Mouse (Mus musculus) v-Abl transformed pro-B cells (cell line): ENCODE results near the gene Dact2.

ENCODE experiments used
- in situ Hi-C, 2 experiments: fragments of 400-800 bp; cut with MboI; formaldehyde crosslinking; loops; one replicate each; pipeline ENCODE4 v1.15.1; 2025; ENCODE audit not compliant: unreplicated experiment in 2 of 2

Dact2 gene

GRCm38 (mm10) chr17:14204061-14204460, at the start of gene Dact2:
TSS of gene Dact2 (minus strand) at chr17:14204304.
- in situ Hi-C loops = no loop called here

DNA sequence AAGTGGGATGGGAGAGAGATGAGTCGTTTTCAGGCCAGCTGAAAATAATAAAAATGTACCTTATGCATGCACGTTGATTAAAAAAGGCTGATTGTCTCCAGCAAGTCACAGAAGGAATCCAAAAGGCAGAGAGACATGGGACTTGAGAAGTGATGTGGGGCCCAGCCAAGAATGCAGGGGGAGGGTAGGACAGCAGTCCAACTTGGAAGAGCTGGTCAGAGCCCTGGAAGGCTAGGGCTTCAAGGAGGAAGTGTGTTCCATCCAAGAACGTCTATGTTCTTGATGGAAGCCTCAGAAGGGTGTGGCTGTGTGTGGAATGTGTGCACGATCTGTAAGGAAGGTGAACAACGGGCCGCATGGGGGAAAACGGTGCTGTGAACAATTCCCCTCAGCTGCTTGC, 48.4 kb upstream of the Dact2 start:
- in situ Hi-C loops = no loop called here

- in situ Hi-C loops = no loop called here
These were observed 46.3 kb upstream of the Dact2 start for GRCm38 (mm10) chr17:14250401-14250800.

DNA sequence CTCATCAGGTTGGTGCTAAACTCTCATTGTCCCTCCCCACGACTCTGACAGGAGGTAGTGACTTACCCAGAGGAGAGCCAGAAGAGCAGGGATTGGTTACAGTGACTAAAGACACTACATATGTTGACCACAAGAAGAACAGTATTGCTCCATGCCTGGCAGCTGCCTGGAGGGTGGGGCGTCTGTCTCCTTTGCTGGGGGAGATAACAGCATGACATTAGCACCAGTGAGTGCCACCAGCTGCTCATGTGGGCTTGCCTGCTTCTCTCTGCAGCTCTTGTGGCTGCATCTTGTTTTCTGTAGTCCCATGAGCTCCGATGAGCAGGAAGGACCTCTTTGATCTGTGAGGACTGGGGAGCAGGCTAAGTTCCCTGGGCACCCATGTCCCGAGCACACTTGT, 45.5 kb upstream of the Dact2 start:
- in situ Hi-C loops = no loop called here

DNA sequence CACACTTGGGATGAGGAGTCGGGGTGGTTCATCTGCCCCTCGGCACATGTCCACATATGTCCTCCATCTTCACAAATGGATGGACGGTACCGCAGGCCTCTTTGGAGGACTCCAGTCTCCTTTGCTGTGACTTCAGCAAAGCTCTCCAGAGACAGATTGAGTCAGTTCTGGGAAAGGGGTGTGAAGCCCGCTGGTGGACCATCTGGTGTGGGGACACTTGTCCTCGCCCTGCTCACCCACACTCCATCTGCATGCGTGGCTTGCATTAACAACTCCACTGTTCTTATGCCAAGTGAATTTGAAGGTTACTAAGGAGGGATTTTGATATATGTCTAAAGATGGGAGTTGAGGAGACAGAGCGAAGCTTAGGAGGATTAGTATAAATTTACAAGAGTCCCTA, 43.8 kb upstream of the Dact2 start:
- in situ Hi-C loops = no loop called here

- in situ Hi-C loops = no loop called here
These were observed 42.2 kb upstream of the Dact2 start for GRCm38 (mm10) chr17:14246266-14246665.

DNA sequence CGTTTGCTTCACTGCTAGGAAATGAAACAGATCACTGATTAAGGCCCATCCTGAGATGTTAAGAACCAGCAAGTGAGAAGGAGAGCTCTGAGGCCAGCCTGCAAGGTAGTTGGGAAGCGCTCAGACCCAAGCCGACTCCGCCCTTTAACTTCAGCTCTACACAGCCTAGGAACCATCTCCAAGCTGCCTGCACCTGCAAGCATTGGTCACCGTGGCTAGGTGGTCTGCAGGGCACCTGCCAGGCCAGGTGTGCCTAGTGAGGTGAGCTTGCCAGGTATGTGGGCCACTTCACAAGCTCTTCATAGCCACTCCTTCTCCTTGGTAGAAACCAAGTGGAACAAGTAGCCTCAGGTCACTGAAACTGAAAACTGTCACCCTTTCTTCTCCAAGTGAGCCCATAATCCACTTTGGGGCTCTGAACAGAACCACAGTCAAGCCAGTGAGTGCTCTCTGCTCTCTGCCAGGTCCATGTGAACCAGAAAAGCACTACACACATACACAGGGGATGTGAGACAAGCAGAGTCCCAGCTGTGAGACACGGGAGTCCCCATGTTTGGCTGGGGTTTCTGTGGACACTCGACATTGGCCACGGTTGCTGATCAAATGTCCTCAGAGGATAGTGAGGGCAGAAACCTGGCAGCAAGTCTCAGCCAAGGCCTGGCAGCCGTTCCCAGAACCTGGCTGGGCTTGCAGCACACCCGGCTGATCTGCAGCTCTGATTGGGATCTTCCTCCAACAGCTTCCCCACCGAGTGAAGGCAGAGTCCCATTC, 40.3 kb upstream of the Dact2 start:
- in situ Hi-C loops = no loop called here

GRCm38 (mm10) chr17:14242634-14243033, 38.5 kb upstream of the Dact2 start:
- in situ Hi-C loops = no loop called here

DNA sequence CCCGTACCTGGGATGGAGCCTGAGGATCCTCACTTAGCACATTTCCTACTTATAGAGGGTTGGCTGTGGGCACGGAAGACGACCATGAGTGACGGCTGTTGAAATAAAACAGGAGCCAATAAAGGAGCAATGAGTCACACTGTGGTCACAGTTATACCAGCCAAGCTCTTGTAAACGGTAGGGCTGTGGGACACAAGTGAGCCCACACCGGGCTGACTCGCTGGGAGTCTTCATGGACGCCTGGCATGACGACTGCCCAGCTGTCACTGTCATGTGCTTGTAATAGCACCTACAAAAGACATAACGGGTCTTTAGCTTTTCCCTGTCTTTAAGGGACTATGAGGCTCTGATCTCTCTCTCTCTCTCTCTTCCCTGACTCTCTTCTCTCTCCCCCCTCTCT, 35.9 kb upstream of the Dact2 start:
- in situ Hi-C loops = no loop called here

DNA sequence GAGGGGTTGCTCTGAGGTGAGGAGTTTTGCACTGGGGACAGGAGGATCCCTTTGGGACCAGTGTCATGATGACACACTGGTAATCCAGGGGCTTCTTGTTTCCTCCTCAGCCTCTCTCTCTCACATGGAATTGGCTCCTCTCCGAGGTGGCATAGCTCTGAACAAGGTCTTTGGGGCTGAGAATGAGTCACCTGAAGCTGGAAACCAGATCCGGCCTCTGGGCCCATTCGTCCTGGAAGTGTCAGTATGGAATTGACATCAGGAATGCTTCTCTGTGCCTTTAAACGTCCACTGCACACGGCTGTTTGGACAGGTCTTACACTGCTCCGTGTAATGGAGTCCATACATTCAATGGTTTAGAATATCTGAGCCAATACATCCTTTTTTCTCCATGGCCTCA, 33.0 kb upstream of the Dact2 start:
- in situ Hi-C loops = no loop called here

- in situ Hi-C loops = no loop called here
These were observed 30.8 kb upstream of the Dact2 start for GRCm38 (mm10) chr17:14234774-14235389.

GRCm38 (mm10) chr17:14233658-14234057, 29.6 kb upstream of the Dact2 start:
- in situ Hi-C loops = no loop called here

GRCm38 (mm10) chr17:14232629-14233028, 28.5 kb upstream of the Dact2 start:
- in situ Hi-C loops = no loop called here

DNA sequence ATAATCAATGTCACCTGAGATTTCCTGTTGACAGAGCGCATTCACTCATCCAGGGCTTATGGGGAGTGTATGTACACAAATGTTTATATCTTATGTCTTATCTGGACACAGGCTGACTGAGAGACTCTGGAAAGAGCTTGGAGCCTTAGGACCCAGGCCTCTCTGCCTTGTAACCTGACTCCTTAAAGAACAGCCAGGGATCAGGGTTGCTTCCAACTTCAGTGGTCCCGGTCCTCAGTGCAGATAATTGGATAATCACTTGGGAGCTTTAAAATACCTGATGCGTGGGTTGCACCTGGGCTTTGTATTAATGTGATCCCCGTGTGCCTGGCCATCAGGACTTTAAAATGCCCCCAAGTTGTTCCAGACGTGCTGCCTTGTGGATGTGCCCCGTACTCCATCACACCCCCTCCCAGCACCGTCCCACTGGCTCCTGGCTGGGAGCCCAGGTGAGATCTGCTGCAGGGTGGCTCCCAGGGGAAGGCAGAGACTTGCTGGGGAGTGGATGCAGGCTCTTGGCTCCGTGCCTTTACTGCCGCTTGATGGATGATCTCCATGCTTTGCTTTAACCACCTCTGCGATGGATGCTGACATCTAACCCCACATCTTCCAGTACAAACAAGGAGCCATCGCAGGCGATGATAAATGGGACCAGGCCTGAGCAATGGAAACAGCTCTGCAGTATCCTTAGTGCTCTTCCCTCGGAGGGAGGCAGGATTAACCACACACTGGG, 26.8 kb upstream of the Dact2 start:
- in situ Hi-C loops = no loop called here

DNA sequence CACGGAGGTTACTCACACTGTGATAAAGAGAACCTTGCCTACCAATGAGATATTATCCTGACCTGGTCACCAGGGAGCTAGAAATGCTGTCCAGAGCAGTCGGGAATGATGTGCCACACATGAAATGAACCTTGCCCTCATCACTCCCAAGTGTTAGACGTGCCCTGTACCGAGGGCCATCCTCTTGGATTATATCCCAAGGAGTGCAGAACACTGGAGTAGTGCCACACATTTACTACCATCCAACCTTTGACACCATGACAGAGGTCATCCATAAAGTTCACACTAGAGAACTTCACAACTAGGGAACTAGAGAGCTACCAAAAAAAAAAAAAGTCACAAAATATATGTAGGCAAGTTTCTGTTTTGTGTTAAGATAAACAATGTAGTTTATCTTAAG, 24.3 kb upstream of the Dact2 start:
- in situ Hi-C loops = no loop called here

- in situ Hi-C loops = no loop called here
These were observed 23.5 kb upstream of the Dact2 start for GRCm38 (mm10) chr17:14227601-14228000.

DNA sequence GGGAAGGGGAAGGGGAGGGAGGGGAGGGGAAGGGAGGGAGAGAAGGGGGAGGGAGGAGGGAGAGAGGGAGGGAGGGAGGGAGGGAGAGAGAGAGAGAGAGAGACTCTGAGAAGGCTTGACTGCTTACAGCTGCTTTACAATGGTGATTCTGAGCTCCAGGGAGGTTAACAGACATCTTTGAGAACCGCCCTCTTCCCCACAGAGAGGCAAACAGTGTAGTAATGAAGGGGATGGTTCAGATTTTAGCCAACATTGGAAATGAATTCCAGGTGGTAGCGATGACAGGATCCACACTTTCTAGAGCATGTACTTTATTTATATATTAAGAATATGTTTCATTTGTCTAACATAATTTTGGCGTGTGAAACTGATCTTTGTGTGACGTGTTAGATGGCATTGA, 22.7 kb upstream of the Dact2 start:
- in situ Hi-C loops = no loop called here

DNA sequence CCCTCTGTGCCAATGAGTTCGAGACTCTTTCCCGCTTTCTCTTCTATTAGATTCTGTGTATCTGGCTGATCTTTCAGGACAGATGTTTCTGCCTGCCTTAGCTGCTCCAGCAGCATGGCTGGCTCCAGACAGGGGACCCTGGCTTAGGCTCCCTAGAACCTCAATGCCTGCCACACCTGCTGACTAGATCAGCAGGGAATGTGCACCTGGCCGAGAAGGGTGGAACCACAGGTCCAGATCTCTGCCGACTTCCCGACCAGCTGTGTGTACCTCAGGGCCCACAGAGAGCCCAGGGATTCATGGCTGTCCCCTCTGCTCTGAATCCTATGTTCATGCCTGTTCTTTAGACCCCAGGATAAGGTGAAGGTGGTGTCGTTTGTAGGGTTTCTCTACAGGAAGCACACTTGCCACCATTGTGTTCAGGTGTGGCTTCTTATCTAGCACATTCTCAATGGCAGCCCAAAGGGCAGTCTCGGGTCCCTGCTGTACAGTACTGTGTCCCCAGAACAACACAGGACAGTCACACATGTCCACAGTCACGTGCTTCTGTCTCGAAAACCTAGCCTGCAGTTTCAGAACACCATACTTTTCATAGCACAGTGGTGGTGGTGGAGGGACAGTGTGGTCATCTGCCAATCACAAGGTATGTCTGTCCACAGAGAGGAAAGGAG, 22.0 kb upstream of the Dact2 start:
- in situ Hi-C loops = no loop called here

DNA sequence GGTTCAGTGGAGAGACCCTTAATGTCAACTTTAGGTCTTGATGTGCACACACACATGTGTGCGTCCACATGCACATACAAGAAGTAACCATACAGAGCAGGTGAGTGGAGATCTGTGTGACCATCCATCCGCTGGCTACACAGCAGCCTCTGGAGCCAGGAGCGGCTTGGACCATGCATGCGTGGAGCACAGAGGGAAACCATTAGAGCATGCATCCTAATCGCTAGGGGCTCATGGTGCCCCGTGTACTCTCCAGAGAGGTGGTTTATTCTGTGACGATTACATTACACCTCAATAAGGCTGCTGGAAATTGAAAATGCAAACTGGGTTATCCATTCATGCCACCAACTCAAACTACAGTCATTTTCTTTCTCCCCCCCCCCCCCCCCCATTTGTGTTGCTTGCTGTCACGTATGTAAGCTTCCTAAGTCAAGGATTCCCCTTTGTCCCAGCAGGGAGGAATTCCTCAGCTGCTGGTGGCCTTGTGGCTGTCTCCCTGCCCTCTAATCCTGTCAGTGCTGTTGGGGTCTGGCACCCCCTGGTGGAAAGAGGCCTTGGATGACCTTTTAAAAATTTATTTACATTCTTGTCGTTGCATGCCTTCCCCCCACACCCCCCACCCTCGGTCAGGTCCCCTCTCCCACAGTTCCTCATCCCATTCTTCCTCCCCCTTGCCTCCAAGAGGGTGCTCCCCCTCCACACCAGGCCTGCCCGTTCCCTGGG, 17.9 kb upstream of the Dact2 start:
- in situ Hi-C loops = no loop called here

- in situ Hi-C loops = no loop called here
These were observed 16.6 kb upstream of the Dact2 start for GRCm38 (mm10) chr17:14220606-14221202.
